Mouse (Mus musculus) liver, adult 2 months (tissue): ENCODE measurements around the gene Tcte2.

Experiments used
- CTCF ChIP-seq: fragments of 200-500 bp; IDR thresholded peaks from 2 replicates; pipeline ENCODE4 v1.5.1; 2011; ENCODE audit warnings: low read depth, low read length, control low read depth
- POLR2A ChIP-seq: fragments of 200-500 bp; IDR thresholded peaks from 2 replicates; pipeline ENCODE4 v1.6.1; 2011; ENCODE audit warnings: low read length, control low read depth; ENCODE audit not compliant: insufficient read depth; ENCODE audit errors: extremely low read depth

DNA sequence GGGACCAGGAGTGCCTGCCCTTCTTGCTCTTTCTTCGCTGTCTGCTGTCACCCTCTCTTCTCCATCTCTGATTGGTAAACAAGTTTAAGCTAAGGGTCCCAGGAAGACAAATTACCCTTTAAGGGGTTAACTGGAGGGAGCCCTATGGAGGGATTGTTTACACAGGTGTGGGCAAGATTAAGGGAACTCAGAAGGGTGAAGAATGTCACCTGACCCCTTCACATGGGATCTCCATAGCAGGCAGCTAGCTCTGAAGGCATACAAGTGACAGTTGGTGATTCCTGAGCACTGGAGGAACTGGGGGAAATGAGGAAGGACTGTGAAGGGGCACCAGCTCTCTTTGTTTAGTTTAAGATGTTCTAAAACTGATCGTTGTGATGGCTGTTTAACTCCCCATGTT, 19.3 kb downstream of the Tcte2 start:
- TF ChIP-seq CTCF (no peak), POLR2A (no peak)
